Mouse (Mus musculus): ENCODE measurements around the gene Kl. TPM values are rescaled to one million over a fixed set of nuclear protein-coding genes. Genes with fewer than 3 reads are reported as not detected.

Gene Kl
- total RNA-seq, 2 experiments from 2014 or later = 2.8 to 3.2 TPM

DNA sequence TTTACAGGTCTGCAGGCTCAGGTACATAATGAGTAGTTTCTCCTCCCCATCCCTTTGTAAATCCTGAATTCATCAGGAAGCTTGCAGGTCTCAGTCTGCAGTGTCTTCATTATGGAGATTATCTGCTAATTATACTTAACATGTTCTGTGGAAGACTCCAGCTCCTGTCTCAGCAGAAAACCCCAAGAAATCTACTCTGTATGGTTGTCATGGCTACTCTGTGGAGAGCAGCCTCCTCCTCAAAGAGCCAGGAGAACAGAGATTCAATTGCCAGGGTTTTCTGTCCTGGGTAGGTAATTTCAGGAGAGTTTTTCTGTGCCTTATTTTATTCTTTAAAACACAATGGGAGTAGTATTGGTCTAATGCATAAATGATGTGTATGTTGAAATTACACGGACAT, 70.5 kb downstream of the Kl start:
- DNase-seq (ENCODE audit: low spot score in 2 of 2) = no peak
- intact Hi-C loops (cut with DNase I) = loop anchor here (5.0 kb wide), 2 partner anchors 34 to 344 kb away; no protein-coding TSS in a partner anchor

DNA sequence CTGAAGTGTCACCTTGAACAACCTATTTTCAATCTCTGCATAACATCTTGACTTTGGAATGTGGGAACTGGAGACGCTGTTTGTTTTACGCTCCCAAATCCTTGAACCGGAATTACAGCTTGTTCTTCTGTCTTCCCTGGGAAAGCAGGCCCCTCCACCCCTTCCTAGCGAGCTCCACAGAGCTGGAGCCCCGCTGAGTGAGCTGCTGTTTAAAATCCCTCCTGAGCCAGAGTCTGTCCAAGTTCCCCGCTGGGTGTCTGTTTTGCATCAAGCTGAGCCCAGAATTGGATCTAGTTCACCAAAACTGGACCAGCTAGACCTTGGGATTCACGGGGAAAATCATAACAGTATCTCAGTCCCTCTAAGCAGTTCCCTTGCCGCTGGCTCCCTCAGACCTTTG, 71.1 kb downstream of the Kl start:
- intact Hi-C loops (cut with DNase I) = loop anchor here (5.0 kb wide), 2 partner anchors 34 to 344 kb away; no protein-coding TSS in a partner anchor
- DNase-seq (ENCODE audit: low spot score in 2 of 2) = peak in 1 of 2 experiments; percentile 43

DNA sequence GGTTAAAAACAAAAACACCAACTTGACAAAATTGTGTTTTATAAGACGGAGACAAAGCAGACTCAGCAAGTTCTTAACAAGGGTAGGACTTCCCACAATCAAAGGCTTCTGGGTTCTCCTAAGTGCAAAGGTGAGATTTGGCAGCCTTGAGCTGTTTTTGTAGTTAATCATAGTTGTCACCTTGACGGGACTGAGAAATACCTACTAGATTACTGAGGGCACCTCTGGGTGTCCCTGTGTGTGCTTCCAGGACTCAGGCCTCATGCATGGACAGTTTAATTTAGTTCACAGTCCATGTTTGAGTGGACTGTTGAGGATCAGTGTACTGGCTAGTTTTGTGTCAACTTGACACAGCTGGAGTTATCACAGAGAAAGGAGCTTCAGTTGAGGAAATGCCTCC, 72.1 kb downstream of the Kl start:
- DNase-seq (ENCODE audit: low spot score in 2 of 2) = no peak
- intact Hi-C loops (cut with DNase I) = loop anchor here (5.0 kb wide), 2 partner anchors 33 to 343 kb away; no protein-coding TSS in a partner anchor

DNA sequence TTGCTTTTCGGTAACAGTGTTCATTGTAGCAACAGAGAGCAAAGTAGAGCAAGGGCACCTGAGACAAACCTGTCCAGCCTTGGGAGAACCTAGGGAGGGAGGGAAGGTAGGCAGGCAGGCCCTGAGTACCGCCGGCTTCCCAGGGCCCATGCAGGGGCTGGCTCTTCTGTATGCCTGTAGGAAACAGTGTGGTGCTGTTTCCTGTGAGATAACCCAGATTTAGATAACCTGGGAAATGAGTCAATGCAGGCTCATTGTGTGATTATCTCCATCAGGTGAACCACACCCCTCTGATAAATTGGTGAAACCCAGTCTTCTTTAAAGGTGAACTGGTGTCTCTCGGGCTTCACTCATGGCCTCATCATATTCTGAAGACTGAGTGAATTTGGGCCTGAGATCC, 73.7 kb downstream of the Kl start:
- no peak for DNase-seq (ENCODE audit: low spot score in 2 of 2)
- intact Hi-C loops (cut with DNase I) = no loop called here

DNA sequence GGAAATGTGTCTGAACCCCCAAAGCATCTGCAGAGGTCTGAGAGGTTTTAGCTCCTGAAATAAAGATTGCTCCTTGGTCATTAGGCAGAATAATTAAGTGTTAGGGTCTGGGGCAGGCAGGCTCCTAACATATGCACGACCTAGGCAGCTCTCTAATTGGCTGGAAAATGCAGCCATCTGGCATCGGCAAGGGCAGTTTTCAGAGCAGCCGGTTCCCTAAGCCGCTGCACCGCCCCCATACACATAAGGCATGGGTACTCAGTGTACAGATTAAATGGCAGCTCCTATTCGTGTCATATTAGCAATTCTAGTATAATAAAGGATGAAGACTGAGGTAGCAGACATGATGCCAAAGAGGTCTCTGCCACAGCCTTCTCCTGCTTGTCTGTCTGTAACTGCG, 74.8 kb downstream of the Kl start:
- DNase-seq (ENCODE audit: low spot score in 2 of 2) = no peak
- intact Hi-C loops (cut with DNase I) = no loop called here

DNA sequence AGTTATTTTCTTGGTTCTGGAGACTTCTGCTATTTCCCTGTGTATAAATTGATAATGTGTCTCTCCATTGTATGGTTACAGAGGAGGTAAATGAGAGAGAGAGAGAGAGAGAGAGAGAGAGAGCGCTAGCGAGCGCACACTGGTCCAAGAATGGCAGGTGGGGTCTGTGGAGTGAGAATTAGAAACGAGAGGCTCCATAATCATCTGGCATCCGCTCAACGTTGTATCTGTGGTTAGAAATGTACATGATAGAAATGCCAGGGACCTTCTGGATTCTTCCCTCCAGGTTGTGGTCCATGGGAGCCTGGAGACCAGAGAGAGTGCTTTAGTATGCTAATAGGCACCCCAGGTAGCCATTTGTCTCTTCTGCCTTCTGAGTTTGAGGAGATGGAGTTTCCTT, 76.5 kb downstream of the Kl start:
- intact Hi-C loops (cut with DNase I) = no loop called here
- DNase-seq (ENCODE audit: low spot score in 2 of 2) = no peak

DNA sequence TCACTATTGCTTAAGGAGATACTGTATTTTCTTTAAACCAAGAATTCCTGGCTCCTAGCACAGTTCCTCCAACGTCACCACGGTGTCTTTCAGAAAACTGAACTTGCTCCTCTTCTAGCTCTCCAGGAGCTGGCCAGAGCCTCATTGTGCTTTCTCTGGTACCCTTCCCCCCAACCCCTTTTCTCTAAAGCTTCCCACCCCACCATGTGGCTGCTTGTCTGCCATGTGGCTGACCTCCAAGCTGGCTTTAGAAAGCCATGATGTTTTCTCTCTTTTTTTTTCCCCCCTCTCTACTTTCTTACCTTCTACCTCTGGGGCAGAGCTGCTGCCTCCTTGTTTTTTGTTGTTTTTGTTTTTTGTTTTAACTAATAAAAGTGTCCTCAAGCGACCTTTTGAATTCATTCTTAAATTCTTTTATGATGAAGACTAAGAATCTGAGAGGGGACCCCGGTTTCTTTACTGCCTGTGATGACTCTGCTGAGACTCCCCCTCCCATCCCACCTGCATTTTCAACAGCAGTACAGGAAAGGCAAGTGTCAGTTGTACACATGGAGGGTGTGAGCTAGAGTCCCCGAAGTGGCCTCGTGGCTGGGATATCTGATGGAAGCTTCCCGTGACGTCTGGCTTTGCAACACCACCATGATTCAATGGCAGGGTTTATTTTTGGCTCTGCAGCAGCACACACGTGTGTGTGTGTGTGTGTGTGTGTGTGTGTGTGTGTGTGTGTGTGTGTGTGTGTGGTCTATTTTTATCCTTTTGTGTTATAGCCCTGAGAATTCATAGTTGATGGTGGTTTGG, 82.5 kb downstream of the Kl start:
- no peak for DNase-seq (ENCODE audit: low spot score in 2 of 2)
- intact Hi-C loops (cut with DNase I) = no loop called here

DNA sequence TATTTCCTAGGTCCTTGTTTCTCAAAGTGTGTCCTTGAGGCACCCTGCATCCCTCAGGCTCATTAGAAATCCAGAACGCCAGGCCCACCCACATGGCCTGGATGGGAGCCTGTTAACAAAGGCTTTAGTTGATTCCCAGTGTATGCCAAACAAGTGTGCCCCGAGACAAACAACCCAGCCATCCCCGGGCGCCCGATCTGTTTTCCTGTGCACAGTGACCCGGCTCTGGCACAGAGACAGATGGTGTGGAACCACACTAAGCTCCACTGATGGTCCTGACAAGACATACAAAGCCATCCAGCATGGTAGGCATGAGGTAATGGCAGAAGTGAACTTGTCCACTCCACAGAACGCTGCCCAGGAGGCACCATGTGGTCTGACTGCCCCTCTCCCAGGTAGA, 85.5 kb downstream of the Kl start:
- DNase-seq (ENCODE audit: low spot score in 2 of 2) = no peak
- intact Hi-C loops (cut with DNase I) = no loop called here

DNA sequence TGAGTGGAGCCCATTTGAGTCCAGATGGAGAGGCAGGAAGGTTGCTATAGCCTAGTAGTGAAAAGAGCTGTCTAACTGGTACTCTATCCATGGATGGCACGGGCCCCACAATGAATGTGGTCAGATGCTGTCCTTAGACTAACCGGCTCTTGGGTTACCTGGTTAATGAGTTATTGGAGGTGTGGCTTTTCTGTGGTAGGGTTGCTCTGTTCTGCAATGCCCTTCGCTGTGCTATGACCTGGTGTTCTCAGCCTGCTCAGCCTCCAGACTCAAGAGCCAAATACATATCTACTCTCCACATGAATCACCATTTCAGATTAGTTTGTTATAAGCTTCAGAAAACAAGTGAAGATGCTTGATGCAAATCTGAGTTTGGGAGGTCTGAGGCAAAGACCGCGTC, 90.5 kb downstream of the Kl start:
- DNase-seq (ENCODE audit: low spot score in 2 of 2) = no peak
- intact Hi-C loops (cut with DNase I) = no loop called here
